Mouse (Mus musculus) gastrocnemius, postnatal 25 days (tissue): ENCODE data around the gene Nthl1. TPM values are rescaled to one million over a fixed set of nuclear protein-coding genes. Genes with fewer than 3 reads are reported as not detected.
"Not testable (repeated sequence)": the region's sequence is repeated elsewhere in the genome, so short reads cannot be mapped to it uniquely, and the experiment has no call there.

Source experiments
- DNase-seq: peaks from one replicate; pipeline ENCODE4 v3.0.0; 2022
- total RNA-seq, 2 experiments: library from RNA; stranded (reverse); gene quantifications; 1 replicate in 1 of 2; 2 replicates in 1 of 2; pipeline ENCODE4 v1.2.3; 2021

Gene Nthl1
- total RNA-seq, 2 experiments from 2014 or later, result 2.6 to 4.2 TPM

DNA sequence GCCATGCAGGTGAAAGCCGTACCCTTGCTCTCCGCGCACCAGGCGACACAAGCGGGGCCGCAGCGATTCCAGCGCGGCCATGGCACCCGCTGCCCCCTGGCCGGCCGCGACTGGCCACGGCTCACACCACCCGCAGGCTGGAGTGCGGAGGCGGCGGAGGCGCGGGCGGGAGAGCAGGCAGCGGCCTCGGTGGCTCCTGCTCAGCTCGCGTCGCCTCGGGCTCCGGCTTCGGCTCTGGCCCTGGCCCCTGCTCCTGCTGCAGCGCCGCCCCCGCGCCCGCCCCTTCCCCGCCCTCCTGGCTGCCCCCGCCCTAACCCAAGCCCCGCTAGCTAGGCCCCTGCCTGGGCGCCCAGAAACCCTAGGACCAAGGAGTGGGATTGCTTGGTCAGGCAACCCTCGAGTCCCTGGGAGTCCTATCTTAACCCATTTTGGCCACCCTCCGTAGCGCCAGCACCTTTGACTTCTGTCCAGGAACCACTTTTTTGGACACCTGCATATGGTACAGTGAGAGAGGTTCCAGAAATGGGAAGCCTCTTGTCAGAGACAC lies 17.7 kb downstream of the Nthl1 start, which contains the start of gene Slc9a3r2:
TSS of gene Slc9a3r2 (minus strand) at position 258 of the 547 bp plus-strand sequence.
- DNase-seq, result peak; percentile 71

DNA sequence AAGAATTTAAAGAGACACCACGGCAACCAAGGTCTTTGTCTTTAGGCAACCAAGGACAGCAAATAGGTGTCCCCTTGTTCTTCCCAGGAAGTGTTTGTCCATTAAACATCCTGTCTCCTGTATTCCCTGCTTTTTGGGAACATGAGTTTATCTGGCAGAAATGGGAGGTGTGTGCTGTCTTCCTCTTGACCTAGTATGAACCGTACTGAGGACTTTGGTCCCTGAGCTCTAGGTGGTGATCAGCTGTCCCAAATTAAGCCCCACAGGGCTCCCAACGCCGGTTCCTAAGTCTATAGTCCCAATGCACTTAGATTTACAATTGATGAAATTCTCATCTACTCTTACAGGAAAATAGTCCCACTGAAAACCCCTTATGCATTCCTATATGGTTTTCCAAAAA lies 18.3 kb downstream of the Nthl1 start:
- DNase-seq, result no peak

DNA sequence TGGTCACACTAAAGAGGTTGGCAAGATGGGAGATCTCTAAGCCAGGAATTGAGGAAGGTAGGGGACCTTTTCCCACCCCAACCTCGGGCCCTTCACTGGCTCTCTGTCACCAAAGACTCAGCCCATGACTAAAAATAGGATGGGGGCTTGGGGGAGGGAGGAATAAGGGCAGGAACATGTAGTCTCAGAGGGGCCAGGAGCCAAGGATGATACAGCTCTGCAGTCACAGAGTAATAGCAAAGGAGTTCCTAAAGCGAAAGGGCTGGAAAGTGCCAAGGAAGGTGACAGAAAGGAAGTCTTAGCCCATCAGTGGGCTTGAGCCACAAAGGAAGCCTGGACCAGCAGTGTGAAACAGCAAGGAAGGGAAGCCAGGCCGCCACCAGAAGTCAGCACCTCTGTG lies 19.4 kb downstream of the Nthl1 start:
- no peak for DNase-seq

DNA sequence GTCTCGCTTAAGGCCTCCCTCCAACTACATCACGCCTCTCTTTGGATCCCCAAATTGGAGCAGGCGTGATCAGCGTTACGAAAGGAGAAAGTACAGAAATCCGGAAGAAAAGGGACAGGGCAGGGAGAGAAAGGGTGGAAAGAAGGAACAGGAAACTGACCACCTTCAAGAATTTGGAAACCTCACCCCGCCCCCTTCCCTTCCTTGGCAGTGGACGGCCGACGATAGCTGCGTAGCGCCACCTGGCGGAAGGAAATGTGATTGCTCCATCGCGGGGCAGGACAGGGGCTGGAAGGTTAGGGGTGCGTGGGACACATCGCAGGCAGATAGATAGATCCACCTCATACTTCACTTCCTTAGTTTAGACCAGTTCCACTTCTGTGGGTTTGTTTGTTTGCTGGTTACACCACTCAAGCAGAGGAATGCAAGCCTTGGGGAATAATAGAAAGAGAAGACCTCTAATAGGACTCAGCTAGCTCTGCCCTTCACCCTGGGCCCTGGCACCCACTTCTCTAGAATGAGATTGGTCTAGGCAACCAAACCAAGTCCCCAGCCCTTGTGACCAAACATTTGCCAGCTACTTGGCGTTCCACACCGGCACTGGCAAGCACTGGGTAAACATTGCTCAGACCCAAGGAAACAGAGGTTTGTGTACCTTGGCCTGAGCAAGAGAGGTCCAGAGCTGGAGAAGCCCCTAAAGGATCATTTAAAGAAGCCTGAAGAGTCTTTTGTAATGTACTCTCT lies 21.7 kb downstream of the Nthl1 start:
- peak; percentile 53 for DNase-seq

DNA sequence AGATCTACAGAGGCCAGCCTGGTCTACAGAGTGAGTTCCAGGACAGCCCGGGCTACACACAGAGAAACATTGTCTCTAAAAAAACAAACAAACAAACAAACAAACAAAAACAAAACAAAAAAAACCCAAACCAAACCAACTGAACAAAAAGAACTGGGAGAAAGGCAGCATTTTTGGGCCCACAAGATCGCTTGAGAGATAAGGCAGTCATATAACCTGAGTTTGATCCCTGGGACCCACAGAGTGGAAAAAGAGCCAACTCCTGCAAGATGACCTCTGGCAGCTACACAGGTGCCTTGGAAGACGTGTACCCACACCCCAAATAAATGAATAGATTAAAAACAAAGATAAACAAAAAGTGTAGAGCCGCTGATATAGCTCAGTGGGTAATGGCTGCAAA lies 22.5 kb downstream of the Nthl1 start:
- DNase-seq, result no peak

DNA sequence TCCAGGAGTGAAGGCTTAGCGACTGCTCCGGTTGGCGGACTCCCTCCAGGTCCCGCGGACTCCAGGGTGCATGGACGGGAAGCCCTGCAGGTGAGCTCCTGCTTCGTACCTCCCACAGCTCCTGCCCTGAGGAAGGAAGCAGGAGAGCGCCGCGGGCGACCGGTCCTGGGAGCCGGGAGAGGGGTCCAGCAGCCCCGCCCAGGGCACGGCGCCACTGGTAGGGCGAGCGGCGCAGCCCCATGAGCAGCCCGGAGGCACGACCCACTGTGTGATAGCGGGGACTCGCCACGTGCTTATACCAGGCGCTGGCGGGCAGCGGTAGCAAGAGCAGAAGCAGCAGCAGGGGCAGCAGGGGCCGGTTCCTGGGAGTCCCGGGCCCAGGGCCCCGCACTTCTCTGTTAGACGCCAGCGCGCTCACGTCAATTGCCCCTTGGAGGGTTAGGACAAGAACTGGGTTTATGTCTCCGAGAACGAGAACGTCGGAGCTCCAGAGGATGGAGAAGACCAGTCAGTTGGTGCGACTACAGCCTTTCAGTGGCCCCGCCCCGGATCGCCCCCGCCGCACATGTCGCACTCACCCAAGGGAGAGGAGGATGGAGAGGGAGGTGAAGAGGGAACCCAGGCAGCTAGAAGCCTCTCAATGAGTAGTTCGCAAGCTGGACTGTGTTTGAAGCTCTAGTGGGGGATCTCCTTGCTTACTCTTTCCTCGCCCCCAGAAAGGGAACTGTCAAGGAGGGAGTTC lies 25.7 kb downstream of the Nthl1 start, which contains the start of gene Npw:
TSS of gene Npw (minus strand) at position 441 of the 742 bp plus-strand sequence.
- no peak for DNase-seq

DNA sequence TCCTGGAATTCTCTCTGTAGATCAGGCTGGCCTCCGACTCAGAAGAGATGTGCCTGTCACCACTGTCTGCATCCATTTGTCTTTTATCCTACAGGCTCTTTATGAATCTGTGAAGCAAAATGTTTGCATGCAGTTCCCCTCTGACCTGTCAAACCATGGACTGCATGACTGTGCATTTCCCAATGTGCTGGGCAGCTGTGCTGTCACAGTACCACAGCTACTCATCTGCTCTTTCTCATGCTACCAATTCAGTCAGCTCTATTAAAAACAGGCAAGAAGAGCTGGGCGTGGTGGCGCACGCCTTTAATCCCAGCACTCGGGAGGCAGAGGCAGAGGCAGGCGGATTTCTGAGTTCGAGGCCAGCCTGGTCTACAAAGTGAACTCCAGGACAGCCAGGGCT lies 34.5 kb downstream of the Nthl1 start:
- DNase-seq, result not testable (repeated sequence)

DNA sequence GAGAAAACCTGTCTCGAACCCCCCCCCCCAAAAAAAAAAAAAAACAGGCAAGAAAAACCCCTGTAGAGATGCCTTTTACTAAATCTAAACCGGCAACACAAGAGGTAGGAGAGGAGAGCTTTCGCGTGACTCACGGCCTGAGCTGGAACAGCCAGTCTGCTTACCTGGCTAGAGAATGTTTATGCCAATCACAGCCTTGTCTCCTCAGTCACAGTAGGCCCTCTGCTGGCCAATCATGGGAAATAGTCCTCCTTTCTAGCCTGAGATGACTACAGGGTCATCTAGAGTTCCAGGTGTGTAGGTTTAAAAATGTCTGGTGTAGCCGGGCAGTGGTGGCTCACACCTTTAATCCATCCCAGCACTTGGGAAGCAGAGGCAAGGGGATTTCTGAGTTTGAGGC lies 34.9 kb downstream of the Nthl1 start:
- no peak for DNase-seq

DNA sequence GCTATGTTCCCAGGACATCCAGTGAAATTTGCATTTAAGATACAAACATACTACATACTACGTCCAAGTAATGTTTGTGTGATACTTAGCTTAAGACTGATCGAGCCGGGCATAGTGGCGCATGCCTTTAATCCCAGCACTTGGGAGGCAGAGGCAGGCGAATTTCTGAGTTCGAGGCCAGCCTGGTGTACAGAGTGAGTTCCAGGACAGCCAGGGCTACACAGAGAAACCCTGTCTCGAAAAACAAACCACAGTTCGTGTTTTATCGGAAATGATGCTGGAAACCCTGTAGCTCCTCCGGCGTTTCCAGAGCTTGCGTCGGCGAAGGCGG lies 36.7 kb downstream of the Nthl1 start:
- not testable (repeated sequence) for DNase-seq

DNA sequence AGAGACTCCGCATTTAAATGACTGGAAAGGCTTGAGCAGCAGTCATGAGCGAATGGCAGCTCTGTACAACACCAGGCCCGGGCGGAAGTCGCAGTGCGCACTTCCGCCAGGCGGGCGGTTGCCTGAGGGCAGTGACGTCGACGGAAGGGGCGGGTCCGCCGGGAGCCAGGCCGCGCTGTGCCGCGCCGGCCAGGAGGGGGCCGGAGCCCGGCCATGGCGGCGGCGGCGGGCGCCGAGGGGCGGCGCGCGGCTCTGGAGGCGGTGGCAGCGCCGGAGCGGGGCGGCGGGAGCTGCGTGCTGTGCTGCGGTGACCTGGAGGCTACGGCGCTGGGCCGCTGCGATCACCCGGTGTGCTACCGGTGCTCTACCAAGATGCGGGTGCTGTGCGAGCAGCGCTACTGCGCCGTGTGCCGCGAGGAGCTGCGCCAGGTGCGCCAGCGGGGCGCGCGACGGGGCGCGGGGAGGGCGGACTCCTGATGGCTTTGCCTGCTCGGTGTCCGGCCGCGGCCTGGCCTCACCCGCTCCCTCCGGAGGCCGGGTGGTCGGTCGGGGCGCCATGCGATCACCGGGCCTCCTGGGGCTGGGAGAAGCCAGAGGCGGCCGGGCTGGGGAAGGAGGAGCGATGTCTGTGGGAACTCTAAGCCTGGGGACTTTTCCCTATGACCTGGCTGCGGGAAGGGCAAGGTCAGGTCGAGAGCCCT lies 37.2 kb downstream of the Nthl1 start, which contains the start of gene Zfp598:
TSS of gene Zfp598 (plus strand) at position 143 of the 701 bp plus-strand sequence.
- DNase-seq, result peak; percentile 91

DNA sequence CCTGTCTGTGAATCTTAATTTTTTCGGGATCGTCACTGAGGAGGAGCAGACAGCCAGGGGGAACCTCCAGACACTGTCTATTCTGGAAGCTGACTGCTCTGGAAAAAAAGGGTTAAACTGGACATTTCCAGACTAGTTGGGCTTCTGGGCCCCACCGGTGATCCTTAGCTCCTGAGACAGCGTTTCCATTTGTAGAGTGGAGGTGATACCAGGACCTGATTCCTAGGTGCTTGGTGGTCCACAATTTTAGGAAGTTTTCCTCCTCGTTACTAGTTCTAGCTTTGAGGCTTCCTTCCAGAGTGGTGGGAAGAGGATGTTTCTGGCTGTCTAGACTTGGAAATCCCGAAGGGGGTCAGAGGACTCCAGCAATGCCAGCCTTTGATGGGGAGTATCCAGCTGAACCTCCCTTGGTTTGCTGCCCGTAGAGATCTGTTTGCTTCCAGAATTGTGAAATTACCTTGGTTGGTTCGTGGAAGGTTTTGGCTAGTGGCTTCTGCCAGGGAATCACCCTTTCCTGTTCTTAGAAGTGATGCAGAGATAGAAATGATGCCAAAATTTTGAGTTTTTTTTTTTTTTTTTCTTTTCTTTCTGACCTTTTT lies 37.9 kb downstream of the Nthl1 start:
- DNase-seq, result no peak

DNA sequence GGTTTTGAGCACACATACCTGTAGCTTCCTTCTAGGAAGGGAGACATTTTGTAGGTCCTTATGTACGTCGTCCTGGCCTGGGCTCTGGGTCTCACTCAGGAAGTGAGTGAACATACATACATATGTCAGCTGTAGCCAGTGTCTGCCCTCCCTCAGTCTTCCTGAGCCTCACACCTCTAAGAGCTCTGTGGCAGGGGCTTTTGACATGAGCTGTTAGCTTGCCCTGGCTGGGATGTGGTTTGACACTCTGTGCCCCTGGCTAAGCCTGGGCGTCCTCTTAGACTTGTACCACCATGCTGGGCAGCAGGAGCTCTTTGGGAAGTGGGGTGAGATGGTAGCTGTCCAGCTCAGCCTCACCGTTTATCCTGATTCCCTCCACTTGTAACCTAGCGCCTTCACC lies 38.9 kb downstream of the Nthl1 start:
- no peak for DNase-seq

DNA sequence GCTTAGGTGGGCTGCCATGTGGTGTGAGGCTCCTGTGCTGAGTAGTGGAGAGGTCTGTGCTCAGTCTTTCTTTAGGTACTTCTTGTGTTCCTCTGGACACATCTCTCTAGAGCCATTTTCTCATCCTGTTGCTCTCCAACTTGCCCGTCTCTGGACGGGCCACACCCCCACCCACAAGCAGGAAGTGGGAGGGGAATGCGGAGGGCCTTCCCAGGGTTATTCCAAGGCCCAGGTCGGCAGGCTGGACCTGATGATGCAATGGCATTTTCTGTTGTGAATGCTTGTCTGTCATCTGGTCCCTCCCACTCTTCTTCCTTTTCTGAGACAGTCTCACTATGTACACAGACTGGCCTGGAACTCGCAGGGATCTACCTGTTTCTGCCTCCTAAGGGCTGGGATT lies 39.7 kb downstream of the Nthl1 start:
- peak; percentile 41 for DNase-seq

DNA sequence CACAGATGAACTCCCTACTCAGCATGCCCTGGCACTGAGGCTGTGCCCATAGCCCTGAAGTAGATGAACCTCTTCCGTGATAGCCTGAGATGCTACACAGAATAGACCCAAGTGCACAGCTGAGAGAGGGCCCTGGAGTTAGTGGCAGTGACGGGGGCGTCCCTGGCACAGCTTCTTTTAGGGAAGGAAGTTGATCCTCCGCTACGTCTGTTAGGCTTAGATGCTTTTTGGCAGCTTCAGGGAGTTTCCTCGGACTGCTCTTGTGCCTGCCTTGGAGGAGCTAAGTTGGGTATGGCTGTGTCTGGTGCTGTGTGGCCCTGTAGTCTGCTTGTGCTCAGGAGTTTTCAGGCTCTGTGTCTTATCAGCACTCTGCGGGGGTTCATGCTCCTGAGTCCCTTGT lies 41.8 kb downstream of the Nthl1 start:
- no peak for DNase-seq

DNA sequence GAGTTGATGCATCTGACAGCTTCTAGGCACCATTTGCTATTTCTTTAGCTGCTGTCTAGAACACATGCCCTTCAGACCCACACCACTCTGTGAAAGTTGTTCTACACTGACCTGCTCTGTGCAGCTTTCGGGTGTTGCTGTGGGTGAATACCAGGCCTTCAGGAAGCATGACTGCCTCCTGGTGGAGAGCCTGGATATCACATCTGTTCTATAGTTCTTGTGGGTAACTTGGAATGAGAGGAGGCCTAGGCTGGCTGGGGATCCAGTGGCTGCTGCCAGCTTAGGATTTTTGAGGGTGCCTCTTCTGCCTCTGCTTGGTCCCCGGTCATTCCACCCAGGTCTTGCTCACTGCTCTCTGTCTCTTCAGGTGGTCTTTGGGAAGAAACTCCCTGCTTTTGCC lies 43.7 kb downstream of the Nthl1 start:
- DNase-seq, result no peak

DNA sequence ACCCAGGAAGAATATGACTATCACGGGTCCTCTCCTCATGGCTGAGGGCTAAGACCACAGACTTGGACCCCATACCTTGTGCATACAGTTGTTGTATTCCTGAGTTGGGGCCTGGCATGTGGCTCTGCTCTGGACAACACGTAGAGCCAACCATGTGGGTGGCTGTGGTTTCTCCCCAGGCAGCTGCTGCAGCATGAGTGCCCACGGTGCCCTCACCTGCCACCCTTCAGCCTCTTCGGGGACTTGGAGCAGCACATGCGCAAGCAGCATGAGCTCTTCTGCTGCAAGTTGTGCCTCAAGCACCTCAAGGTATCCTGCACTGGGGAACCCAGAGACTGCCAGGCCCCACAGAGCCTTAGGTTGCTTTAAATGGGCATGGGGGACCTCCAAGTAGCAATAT lies 44.4 kb downstream of the Nthl1 start:
- no peak for DNase-seq

DNA sequence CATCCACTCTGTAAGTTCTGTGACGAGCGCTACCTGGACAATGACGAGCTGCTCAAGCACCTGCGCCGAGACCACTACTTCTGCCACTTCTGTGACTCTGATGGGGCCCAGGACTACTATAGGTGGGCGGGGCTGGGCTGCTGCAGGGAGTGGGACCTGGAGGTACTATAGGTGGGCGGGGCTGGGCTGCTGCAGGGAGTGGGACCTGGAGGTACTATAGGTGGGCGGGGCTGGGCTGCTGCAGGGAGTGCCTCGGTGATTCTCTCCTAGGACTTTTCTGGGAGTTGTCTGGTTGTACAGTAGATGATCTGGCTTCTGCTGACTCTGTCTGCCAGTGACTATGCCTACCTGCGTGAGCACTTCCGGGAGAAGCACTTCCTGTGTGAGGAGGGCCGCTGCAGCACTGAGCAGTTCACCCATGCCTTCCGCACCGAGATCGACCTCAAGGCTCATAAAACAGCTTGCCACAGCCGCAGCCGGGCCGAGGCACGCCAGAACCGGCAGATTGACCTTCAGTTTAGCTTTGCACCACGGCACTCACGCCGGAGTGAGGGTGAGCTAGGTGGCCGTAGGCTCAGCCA lies 45.1 kb downstream of the Nthl1 start:
- no peak for DNase-seq

DNA sequence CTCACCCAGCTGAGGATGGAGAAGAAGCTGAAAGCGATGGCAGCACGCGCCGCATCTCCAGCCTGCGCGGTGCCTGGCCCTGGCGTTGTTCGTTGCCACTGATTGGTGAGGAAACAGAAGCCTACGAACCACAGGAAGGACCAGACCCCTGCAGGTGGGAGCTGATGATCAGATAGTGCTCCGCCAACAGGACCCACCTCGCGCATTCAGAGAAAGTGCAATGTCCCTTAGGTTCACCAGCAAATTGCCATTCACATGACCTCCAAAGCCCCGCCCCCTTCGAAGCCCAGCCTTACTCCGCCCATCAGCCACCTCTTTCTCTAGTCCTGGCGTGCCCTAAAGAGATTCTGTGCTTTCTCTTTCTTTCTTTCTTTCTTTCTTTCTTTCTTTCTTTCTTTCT lies 54.0 kb downstream of the Nthl1 start:
- no peak for DNase-seq

DNA sequence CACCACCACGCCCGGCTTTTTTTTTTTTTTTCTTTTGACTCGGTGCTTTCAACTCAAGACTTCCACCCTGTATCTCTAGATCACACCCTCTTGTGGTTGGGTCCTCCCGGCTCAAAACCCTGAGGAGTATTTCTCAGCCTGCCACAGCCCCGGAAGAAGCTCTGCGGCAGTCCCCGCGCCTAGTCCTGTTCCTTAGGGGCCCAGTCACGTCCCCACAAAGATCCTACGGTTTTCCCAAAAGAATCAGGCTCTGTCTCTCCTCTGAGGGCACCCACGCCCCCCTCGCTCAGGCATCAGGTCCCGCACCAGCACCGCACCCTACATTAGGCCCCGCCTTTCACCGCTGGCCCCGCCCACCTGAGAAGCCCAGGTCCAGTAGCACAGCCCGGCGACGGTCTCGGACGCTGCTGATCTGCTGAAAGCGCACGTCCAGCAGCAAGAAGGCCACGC lies 54.7 kb downstream of the Nthl1 start:
- peak; percentile 35 for DNase-seq

DNA sequence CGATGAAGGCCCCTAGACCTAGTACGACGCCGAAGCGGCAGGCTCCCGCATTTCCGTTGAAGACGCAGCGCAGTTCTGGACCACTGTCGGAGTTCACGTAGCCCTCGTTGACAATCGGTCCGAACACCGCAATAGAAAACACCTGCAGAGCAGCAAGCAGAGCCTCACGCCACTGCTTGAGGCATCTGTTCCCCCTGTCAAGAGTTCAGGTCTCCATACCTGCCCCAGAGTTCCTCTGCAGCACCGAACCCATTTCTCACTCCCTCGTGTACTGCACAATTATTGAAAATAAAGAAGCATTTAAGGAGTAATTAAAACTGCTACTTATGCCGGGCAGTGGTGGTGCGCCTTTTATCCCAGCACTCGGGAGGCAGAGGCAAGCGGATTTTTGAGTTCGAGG lies 55.1 kb downstream of the Nthl1 start:
- no peak for DNase-seq
